Mouse (Mus musculus): Measurements from ENCODE around the gene Prmt1.
"Not testable (repeated sequence)": the region's sequence is repeated elsewhere in the genome, so short reads cannot be mapped to it uniquely, and the experiment has no call there.

Gene Prmt1

DNA sequence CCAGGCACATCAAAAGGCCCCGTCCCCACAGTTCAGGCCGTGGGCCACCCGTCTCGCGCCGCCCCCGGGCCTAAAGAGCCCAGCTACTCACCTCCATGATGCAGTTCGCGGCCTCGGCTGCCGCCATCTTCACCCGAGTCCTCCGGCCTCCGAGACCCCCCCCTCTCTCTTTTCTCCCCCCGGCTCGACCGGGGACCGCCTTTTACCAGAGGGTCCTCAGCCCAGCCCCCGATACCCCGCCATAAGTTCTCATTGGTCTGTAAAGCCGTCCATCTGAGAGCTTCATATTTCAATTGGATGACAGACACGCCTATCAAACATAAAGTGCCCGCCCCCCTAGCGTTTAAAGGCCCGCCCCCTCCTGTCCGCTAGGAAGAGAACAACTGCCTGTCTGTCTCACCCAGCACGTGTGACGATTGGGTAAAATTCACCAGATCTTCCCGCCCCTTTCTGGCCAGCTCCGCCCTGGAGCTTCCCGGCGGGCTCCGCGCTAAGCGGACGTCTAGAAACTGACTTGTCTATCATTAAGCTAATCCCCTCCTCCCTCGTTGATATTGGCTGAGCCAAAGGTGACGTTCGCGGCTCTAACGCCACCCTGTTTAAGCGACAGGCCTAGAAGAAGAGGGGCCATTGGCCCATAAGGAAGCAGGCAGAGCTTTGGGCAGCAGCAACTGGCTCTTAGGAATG, at the start of gene Prmt1:
Prmt1 (minus strand) TSS at position 377 of the 687 bp plus-strand sequence.
- DNase-seq, result peak; percentile 99 to 100

DNA sequence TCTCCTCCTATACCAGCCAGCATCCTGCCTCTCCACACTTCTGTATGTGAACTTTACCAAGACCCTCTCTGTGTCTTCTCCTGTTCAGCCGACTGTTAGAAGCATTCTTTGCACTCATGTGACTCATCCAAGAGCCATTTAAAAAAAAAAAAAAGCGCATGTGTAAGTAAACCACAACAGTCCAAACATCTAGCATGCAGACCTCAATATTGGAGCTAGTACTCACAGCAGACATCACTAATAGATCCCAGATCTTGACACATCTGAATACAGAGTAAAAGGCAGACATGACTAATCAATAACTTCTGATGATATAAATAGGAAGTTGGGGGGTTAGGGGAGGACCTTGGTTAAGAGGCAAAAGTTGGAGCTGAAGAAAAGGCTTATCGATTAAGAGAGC, 49.3 kb upstream of the Prmt1 start:
- DNase-seq, result no peak

DNA sequence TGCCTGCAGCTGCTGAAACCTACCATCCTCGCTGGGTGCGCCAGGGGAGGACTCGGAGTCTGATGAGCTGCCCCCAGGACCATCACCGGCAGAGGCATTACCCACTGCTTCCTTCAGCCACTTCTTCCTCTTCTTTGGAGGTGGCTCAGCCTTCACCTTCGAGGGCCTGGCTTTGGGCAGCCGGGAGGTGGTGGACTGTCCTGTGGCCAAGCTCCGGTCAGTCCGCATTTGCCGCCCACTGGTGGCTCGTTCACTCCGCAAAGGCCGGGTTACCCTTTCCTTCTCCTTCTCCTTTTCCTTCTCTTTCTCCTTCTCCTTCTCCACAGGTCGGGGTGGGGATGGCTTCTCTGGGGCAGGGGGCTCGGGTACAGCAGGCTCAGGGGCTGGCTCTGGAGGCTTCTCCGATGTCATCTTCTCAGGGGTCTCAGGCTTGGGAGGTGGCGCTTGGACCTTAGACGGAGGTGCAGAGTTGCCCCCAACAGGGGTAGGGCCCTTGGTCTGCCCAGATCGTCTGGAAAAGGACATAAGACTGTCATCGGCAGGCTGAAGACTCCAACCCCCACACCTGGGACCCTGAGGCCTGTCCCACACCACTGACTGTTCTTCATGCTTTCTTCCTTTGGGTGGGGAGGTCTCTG, 47.5 kb upstream of the Prmt1 start:
- DNase-seq, result no peak

DNA sequence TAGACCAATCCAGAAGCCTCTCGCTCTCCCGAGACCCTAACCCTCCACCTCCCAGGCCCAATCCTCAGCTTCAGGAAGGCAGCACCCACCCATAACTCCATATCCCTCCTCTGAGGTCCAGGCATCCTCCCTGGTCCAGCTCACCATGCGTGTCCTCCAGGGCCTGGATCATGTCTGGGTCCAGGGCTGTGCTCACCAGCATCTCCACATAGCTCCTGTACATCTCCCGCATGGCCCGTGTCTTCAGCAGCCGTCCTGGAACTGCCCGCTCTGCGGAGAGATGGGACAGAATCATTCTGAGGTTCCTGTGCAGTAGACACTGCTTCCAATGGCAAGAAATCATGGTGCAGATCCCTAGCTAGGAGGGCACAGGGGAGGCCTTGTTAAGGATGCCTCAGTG, 44.5 kb upstream of the Prmt1 start:
- no peak for DNase-seq

DNA sequence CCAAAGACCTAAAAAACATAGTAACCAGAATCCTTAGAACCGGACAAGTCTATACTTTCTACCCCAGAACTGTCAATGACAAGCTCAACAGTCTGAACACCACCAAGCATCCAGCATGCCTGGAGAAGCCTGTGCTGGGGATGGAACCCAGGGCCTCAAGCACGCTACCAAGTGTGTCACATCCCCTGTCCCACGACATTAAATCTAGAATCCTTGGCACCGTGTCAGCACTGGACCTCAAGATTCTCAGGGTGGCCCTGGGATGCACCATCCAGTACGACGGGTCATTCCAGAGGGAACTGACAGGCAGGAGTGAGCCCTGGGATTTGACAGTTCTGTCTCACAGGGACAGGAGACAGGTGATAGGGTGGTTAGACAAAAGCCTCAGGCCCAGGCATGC, 43.6 kb upstream of the Prmt1 start:
- DNase-seq, result no peak

DNA sequence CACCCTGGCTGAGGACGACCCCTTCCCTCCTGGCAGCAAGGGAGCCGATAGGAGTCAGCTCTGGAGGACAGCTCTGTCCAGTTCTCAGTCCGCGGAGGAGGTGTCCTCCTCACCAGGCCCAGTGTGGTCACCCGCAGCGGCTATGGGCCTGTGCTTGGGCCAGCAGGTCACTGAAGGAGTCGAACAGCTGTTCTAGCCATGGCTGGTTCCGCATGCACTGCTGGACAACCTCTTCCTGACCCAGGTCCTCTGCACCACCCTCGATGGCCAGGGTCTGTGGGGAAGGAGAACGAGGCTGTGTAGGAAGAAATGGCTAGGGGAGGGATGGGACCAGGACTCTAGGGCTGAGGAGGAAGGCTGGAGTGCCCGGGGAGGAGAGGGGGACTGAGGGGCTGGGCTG, 42.0 kb upstream of the Prmt1 start:
- DNase-seq, result no peak

DNA sequence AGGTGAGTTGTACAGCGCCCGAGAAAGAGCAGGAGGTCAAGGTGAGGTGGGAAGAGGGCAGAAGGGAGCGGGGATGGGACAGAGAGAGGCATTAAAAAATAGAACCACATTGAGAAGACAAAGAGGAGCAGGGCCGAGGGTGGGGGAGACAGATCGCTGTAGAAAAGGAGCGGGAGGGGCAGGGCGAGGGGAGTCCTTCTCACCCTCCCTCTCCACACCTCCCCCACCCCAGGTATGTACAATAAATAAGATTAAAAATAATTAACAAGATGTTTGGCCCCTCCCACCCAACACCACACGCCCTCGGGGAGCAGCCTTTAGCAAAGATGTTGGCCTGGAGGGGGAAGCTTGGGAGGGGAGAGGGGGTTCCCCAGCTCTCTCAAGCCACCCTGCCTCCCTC, 41.4 kb upstream of the Prmt1 start:
- no peak for DNase-seq

DNA sequence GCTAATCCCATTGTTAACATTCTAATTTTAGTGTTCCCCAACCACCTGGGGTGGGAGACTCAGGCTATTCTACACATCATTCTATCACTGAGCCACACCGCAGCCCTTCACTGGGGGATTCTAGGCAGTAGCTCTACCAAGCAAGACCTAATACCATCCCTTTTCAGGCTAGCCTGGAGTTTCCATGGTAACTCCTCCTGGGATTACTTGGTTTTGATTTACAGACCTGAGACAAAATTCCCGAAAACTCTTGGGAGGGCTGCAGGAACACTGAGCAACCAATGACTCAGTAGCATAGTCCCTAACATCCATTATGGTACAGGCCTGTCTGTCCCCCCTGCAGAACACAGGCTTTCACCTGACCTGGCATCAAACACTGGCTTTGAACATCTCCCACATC, 39.9 kb upstream of the Prmt1 start:
- DNase-seq, result no peak

DNA sequence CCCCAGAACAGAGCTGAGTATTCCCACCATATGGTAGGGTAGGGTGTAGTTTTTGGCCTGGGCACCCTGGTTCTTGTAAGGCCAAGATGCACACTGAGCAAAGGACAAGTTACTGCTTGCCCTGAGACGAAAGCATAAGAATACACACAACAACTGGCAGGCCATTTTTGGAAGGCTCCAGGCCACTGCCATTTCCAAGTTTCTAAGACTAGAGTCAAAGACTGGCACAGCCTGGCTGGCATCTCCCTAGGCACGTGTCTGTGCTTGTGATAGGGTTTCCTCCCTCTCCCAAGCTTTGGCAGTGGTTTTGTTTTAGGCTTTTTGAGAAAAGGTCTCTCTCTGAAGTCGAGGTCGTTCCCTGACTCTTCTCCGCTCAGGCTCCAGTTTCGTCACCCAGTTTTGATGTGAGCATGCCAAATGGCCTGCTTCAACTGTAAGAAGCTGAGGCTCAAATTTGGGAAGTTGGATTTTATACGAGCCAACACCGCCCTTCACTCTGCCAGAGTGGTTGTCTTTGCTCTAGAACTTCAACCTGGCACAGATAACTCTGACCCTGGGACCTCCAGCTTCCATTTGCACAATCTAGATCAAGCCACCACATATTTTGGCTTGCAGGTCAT, 39.3 kb upstream of the Prmt1 start:
- DNase-seq, result no peak

DNA sequence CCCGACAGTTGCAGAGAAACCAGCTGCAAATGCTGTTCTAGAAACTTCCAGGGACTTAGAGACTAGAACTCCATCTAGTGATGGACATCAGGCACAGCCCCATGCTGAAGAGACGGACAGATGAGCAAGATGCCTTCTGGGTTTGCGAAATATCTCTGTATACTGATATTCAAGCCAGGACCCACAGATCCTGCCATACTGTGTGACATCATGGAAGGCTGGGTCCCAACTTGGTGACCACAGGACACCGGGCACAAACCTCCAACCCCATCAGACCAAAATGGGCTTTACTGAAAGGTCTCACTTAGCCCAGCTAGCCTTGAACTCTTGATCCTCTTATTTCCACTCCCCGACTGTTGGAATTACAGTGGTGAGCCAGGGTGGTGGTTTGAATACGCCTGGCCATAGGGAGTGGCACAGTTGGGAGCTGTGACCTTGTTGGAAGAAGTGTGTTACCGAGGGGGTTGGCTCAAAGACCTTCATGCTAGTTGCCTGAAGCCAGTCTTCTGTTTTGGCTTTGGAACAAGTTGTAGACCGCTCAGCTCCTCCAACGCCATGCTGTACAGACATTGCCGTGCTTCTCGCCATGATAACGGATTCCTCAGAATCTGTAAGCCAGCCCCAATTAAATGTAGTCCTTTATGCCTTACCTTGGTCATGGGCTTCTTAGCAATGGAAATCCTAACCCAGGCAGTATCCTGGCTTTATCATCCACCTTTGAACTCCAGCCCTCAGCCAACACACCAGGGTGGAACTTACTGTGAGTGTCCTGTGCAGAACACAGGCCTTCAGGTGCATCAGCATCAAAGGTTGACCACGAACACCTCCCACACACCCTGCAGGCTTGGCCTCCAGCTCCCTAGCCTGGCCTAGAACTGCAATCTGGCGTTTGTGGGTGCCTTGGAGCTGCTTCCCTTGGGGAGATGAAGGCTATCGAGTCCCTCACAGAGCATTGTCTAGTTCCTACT, 38.2 kb upstream of the Prmt1 start:
- DNase-seq, result no peak

DNA sequence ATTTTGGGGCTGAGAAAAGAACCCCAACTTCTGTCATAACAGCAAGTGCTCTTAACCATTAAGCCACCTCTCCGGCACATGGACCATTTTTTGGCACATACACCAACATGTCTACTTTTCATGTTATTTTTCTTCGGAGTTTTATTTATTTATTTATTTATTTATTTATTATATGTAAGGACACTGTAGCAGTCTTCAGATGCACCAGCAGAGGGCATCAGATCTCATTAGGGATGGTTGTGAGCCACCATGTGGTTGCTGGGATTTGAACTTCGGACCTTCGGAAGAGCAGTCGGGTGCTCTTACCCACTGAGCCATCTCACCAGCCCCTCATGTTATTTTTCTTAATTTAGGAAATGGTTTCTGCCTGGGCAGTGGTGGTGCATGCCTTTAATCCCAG, 37.3 kb upstream of the Prmt1 start:
- not testable (repeated sequence) for DNase-seq

- DNase-seq, result no peak
Observed at GRCm38 (mm10) chr7:45020225-45020624, 33.9 kb upstream of the Prmt1 start.

DNA sequence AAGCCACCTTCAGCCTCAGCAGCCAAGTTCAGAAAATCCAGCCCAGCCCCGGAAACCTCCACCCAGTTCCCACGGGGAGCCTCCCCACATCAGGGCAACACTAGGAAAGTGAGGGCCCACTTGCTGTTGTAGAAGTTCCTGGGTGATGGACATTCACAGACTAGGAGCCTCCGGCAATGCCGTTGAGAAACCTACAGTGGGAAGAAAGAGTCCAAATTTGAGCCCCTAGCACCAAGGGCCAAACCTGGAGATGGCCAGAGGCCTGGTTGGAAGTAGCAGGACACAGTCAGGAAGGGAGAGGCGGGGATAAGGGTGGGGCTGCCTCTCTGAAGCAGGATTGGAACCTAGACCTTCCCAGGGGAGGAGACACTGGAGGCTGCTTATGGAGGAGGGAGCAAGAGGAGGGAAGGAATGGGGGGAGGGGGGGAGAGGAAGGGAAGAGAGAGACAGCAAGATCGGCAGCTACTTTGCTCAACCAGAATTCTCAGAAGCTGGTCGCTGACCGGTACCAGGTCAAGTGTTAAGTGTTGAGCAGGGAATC, 32.7 kb upstream of the Prmt1 start:
- DNase-seq, result peak; percentile 75 to 83

DNA sequence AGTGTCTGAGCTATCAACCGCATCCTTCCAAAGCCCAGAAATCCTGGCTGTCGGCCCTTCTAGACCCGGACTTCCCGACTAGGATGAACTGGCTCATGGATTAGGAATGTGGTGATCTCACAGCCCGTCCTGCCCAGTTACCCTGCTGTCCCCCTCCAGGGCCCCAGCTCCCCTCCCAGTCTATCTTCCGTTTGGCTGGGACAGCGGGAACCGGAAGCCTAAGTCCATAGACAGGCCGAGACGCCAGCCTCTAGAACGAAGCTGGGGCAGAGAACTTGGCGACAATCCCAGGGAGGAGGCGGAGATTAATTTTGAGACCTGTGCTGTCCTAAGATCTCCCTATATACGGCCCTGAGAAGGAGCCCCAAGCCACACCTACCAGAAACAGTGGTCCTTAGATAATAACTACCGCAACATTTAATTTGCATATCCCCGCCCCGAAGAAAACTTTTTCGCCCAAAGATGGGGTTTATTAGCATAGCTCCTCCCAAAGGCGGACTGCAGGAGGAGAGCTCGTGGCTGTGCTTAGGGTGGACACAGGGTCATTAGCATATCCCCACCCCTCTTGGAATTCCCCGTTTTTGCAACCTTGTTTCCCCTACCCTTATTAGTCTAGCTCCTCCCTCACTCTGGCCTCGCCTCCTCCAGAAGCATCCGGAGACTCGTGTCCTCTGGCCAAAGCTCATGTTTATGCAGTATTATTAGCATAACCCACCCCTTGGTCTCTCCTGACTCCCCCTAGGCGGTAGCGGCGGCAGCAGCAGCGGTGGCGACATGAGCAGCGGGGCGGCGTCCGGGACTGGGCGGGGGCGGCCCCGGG, 31.1 kb upstream of the Prmt1 start, which contains the start of gene Rras:
Rras (plus strand) TSS at position 720 of the 820 bp plus-strand sequence.
- peak; percentile 92 to 97 for DNase-seq

- DNase-seq, result no peak
Observed at GRCm38 (mm10) chr7:45016761-45017160, 30.4 kb upstream of the Prmt1 start.

DNA sequence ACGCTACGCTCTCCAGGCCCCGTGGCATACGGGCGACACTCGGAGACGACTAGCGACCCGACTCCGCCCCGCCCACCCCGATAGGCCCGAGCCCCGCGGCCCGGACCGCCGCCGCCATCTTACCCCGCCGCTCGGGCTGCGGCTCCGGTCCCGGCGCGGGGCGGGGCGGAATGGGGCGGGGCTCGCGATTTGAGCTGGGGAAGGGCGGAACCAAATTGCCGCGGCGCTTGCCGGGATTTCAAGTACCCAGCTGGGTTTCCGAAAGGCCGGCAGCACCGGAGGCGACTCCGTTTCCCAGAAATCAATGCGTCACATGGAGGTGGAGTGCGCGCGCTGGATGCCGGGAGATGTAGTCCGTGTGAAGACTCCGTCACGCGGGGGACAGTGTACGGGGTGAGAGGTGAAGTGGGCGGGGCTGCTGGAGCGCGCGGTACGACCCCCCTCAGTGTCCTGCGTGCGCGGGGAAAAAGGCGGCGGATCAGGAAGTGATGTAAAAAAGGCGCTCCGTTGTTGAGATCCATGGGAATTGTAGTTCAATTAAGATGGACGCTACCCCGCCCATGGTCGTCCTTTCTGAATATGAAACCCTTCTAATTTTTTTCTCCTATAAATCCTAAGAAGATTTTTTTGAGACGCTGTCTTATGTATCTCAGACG, 29.7 kb upstream of the Prmt1 start, which contains the start of gene Scaf1:
Scaf1 (minus strand) TSS at position 407 of the 656 bp plus-strand sequence.
- peak; percentile 99 to 100 for DNase-seq

GRCm38 (mm10) chr7:45015344-45015956, 29.1 kb upstream of the Prmt1 start:
- DNase-seq, result no peak

DNA sequence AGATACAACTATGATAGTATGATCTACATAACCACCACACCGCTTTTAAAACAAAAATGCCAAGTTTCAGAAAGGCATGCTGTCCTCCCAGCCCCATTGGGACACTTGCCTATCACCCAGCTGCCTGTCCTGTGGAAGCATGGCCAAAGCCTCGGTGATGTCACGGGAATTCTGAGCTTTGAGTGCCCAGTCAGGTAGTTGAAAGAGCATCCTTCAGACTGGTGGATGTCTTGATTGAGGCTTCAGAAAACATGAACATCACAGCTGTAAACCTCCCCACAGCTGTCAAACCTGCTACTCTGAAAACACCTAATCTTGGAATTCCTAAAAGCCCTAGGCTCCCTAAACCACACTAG, 27.7 kb upstream of the Prmt1 start:
- DNase-seq, result no peak

DNA sequence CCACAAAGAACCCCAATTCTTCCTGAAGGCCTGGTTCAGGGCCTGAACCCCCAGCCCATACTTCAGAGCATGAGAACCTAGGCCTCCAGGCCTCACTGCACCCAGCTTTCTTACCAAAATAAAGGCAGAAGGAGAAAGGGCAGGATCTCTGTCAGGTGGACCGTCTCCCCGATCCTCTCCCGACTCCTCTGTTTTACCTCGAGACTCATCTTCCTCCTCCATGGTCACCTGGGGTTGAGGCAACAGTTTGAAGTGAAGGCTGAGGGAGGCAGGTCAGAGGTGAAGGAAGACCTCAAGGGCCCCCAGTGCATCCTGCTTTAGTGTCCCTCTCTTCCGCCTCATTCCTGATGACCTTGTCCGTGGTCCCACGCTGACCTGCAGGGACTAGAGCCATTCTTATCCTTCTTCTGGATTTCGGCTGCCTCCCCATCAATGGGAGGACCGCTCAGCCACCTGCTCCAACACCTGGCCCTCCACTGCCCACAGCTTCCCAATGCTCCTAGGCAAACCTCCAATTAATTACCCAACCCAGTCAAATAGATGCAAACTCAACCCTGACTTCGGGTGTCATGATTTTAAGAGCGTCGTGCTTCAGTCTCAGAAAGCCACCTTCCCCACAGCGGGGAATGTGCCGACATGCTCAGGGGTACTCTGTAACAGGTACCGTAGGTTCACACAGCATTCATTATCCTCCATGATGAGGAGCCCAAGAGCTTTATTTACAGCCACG, 27.2 kb upstream of the Prmt1 start:
- DNase-seq, result no peak

- no peak for DNase-seq
Observed at GRCm38 (mm10) chr7:45012824-45013223, 26.5 kb upstream of the Prmt1 start.

Measured in lung, postnatal 4 days (tissue).